Mouse (Mus musculus) ovary, postnatal 14 days (tissue): ENCODE measurements around the gene Prrt1.
A peak's percentile ranks its signal among the peaks of the same experiment; 100 is the strongest.

Experiments used
- DNase-seq: peaks from one replicate; pipeline ENCODE4 v3.0.0; 2022; ENCODE audit warnings: low spot score

The Prrt1 gene

GRCm38 (mm10) chr17:34599891-34600290 is 29.4 kb upstream of the Prrt1 start:
- no peak for DNase-seq

DNA sequence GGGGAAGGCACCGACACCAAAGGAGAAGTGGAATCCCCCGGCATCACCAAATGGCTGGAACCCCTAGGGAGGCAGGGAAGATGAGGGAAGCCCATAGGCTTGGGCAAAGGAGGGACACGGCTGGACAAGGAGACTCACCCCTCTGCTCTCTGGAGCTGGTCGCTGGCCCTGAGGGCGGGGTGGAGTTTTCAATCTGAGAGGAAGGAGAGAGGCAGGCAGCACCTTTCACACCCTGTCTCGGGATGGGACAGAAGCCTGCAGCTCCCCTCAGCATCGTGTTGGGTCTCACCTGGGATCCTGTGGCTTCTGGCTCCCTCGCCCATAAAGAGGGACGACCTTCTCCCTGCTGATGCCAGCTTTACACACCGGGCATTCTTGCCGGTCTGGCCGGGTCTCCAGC is 27.5 kb upstream of the Prrt1 start:
- DNase-seq: no peak

- DNase-seq: peak; percentile 97
These were observed 25.8 kb upstream of the Prrt1 start, which contains the start of gene Rnf5 for GRCm38 (mm10) chr17:34603375-34604060. Gene Rnf5 (minus strand): TSS chr17:34603690.

DNA sequence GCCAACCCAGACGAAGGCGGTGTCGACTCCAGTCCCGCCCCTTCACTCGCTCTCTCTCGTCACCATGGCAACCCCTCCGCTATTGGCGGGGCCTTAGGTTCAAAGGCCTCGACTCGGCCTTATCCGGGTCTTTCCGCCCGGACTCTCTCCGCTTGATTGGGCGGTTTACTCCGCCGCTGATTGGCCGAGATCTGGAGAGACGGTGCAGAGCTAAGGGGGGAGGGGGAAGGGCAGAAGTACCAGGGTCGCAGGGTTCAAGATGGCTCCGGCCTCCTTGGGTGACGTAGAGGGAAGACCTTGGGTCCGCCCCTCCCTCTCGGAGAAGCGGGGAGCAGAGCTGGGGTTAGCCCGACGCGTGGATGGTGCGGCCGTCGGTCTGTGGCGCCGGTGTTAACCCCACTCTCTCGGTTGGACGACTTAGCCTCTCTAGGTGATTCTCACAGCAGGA is 25.2 kb upstream of the Prrt1 start, which contains the start of gene Agpat1:
TSS of gene Agpat1 (plus strand) at position 202 of the 448 bp plus-strand sequence.
- DNase-seq: peak; percentile 98

GRCm38 (mm10) chr17:34604511-34605237 is 24.7 kb upstream of the Prrt1 start:
- DNase-seq: no peak

- DNase-seq: peak; percentile 94
These were observed 23.7 kb upstream of the Prrt1 start for GRCm38 (mm10) chr17:34605609-34606008.

- DNase-seq: no peak
These were observed 22.9 kb upstream of the Prrt1 start for GRCm38 (mm10) chr17:34606186-34607039.

DNA sequence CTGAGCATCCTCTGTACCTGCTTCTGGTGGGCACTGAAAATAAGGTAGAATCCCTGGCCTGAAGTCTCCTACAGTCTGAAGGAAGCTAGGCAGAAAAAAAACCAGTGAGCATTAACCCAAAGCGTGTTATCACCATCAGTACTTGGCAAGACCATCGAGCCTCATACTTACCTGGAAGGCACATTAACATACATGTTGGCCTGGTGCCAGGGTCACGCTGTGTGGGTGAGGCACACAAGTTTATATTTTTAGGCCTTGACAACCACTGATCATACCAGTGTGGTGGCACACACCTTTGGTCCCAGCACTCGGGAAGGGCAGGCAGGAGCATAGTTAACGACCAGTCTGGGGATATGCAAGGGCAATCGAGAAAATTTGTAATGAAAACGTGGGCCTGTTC is 21.3 kb upstream of the Prrt1 start:
- no peak for DNase-seq

GRCm38 (mm10) chr17:34611050-34611449 is 18.3 kb upstream of the Prrt1 start:
- DNase-seq: no peak

DNA sequence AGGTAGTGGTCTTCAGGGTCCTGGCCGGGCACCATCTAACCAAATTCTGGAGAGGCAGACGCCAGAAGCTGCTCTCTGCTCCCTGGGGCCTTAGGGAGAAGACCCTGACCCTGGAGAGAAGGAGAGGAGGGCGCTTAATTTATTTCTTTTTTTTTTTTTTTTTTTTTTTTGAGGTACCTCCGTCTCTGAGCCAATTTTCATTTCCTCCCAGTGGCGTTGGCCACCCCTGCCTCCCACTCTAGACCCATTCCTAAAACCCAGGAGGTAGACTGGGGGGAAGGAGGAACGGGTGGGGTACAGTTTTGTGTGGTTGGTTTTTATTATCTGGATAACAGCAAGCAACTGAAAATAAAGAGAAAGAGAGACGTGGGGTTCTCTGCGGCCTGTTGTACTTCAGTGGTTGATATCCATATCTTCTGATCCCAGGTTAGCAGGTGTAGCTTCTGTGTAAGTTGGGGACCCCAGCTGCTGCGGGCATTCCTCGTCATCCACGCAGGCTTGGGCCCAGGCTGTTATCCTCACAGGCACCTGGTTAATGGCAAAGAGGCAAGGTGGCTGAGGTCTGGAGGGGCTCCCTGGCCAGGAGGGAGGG is 16.2 kb upstream of the Prrt1 start:
- DNase-seq: no peak

DNA sequence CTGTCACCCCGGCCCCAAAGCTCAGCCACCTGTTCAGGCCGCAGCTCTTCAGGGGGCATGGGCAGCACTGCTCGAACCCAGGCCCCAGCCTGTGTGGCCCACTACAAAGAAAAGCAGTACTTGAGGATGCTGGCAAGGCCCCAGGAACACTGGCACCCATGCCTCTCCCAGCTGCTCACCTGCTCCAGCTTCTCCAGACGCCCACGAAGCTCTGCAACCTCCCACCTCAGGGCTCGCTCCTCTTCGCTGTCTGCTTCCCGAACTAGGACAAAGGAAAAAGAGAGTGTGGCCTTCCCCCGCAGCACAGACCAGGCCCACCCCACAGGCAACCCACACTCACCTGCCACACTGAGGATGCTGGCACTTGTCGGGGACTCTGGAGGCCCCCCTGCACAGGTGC is 15.5 kb upstream of the Prrt1 start:
- no peak for DNase-seq

DNA sequence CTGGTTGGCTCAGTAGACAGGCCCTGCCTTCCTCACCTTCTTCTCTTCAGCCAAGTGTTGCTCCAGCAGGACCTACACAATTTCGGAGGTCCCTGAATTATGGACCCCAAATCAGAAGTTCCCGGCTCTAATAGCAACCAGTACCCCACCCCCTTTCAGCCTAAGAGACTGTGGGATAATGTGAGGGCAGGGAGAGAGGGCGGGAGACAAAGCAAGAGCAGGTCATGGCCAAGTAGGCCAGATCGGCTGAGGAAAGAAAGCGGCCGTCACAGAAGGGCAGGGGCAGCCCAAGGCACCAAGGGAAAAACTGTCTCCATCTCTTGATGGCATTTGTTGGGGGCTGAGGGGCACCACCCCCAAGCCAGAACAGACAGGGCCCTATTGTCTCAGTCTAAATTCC is 13.5 kb upstream of the Prrt1 start, which contains the start of gene Egfl8:
TSS of gene Egfl8 (minus strand) at position 101 of the 400 bp plus-strand sequence.
- no peak for DNase-seq

DNA sequence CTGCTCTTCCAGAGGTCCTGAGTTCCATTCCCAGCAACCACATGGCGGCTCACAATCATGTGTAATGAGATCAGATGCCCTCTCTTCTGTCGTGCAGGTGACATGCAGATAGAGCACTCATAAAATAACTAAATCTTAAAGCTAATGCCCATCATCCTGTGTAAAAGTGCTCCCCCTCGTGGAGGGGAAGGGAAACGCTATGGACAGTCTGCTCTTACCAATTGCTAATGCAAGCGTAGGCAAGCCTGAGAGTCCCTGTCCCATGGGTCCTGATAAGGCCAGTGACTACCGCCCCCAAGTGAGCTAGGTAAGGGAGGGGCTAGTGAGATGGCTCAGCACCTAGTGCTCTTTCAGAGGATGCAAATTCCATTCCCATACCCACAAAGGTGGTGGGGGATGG is 10.3 kb upstream of the Prrt1 start:
- no peak for DNase-seq

- DNase-seq: no peak
These were observed 8.3 kb upstream of the Prrt1 start for GRCm38 (mm10) chr17:34621006-34621405.

DNA sequence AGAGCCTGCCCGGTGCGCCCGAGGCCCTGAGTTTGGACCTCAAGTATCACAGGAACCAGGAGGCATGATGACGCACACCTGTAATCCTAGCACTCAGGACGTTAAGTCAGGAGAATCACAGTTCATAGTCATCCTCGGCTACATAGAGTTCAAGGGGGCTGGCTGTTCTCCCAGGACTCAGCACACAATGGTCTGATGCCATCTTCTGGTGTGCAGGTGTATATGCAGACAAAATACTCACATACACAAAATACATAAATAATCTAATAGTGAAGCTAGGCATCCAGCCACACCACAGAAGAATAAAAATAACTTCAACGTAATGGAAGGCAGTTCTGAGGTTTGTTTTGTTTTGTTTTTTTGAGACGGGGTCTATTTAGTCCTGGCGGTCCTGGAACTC is 6.2 kb upstream of the Prrt1 start:
- DNase-seq: no peak

DNA sequence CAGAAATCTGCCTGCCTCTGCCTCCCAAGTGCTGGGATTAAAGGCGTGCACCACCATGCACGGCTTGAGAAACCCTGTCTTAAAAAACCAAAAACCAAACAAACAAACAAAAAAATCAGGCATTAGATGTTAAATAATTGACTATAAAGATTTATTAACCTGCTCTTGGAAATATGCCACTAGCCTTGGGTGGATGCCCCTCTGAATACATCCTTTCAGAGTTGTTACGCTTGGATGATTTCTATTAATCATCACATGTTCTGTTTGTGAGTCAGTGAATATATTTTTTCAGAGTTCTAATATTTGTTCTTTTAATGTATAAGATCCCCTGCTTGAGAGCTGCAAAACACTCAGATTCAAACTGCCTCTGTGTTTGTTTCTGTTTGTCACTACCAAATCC is 4.4 kb upstream of the Prrt1 start:
- no peak for DNase-seq

GRCm38 (mm10) chr17:34626062-34626772 is 3.1 kb upstream of the Prrt1 start:
- DNase-seq: no peak

DNA sequence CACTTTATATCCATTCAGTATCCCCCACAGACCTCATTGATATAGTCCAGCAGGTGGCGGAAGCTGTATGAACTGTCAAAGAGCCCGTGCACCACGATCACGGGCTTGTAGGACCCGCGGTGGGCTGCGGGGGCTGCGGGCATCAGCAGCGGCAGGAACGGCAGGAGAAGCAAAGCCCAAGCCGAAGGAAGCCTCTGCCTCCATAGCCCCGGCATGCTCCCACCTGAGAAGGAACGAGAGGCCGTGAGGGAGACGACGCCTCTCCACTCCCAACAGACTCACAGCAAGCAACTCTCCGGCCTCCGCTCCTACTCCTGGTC is 2.6 kb upstream of the Prrt1 start:
- no peak for DNase-seq

- DNase-seq: peak; percentile 65
These were observed 2.0 kb upstream of the Prrt1 start for GRCm38 (mm10) chr17:34627093-34627942.

DNA sequence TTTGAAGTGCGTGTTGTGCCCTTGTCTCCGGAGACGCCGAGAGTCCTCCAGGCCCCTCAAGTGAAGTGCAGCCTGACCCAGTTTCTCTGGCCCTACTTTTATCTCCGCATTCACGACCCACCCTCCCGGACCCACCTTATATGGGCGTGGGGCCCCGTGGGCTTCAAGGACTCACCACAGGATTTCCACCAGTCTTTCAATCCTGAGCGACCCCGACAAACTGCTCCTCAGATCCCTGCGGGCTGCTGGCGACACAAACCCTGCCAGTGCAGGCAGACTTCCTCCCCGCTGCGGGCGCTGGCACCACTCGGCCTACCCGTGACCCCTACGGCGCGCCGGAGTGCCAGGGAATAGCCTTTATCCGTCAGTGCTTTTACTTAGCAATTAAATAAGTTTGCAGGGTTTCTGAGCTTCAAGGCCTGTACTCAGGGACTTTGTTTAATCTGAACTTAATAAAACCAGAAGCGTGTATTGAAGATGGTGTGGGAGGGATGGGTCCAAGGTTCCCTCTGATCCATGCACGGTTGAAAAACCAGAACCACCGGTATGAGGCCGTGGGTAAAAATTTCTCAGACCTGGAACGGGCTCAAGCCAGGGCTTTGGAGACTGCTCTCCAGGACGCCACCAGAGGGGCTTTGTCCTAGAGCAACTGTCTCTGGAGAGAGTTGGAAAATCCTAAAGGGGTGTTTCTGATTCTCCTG is 1.2 kb upstream of the Prrt1 start, which contains the start of gene Ppt2:
TSS of gene Ppt2 (minus strand) at position 568 of the 701 bp plus-strand sequence.
- DNase-seq: no peak
